Mouse (Mus musculus) CH12.LX (cell line): Measurements from ENCODE around the gene Nhsl1.

Experiments
- CTCF ChIP-seq, 2 experiments: IDR thresholded peaks in 1 of 2; conservative IDR thresholded peaks in 1 of 2; 2 replicates each; pipeline ENCODE4 v1.5.1; 2011 to 2012; ENCODE audit warnings: low read depth in 2 of 2, low read length in 2 of 2, improper control_type of control experiment in 1 of 2, inconsistent platforms in 1 of 2, mild to moderate bottlenecking in 1 of 2, moderate library complexity in 1 of 2
- ELF1 ChIP-seq: IDR thresholded peaks from 2 replicates; pipeline ENCODE4 v1.6.1; 2014; ENCODE audit warnings: low read depth, mild to moderate bottlenecking, inconsistent platforms, low read length, improper control_type of control experiment
- PAX5 ChIP-seq: IDR thresholded peaks from 2 replicates; pipeline ENCODE4 v1.6.1; 2012; ENCODE audit warnings: low read length, inconsistent platforms, mixed read lengths

- TF ChIP-seq PAX5 (no peak), CTCF (conservative IDR thresholded peaks at IDR 0.05 in 1 of 2, IDR thresholded peaks at IDR 0.05 in 1 of 2; ENCODE audit: low read depth in 2 of 2, low read length in 2 of 2) (no peak), ELF1 (no peak)
These were observed 109.1 kb downstream of the Nhsl1 start for GRCm38 (mm10) chr10:18427866-18428265.
